ENCODE assay signal across 8 mouse cellular contexts in the genomic region with DNA sequence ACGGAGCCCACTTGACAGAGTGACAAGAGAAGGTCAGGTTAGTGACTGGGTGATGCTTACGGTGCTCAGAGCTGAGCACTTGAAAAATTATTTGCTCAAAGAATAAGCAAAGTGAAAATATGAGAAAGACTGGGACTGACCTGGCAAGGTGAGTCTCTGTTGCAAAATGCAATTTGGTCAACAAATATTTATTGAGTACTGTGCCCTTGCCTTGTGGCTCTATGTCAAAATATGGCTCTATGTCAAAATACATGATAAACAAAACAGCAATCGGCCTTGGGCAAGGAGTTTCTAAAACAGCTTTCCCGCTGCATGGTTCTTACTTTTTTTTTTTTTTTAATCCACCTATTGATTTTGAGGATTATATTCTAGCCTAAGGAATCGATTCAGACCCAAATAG. TPM values are rescaled to one million over a fixed set of nuclear protein-coding genes. Genes with fewer than 3 reads are reported as not detected.
DNase-seq lines count a peak whose midpoint lies in the region; ATAC-seq and TF ChIP-seq lines count a peak whose summit lies in the region.

No protein-coding gene starts in this region.

- no peak overlapping the region for H3K27ac ChIP-seq in kidney, postnatal 0 days
- no peak overlapping the region for H3K27ac ChIP-seq in forebrain, embryonic 12.5 days
- H3K27ac ChIP-seq in limb, embryonic 12.5 days, result no peak overlapping the region
- H3K27ac ChIP-seq in neural tube, embryonic 14.5 days (ENCODE audit: low read depth, low read length), result no peak overlapping the region

- H3K9ac ChIP-seq in kidney, postnatal 0 days (ENCODE audit: low read depth, low read length), result no peak overlapping the region
- no peak overlapping the region for H3K9ac ChIP-seq in forebrain, embryonic 12.5 days
- no peak overlapping the region for H3K9ac ChIP-seq in limb, embryonic 12.5 days (replicated peaks)
- H3K9ac ChIP-seq in neural tube, embryonic 14.5 days (replicated peaks; ENCODE audit: low read depth, low read length), result no peak overlapping the region

- 33% methylated on average over 5 of the region's 5 CpGs for WGBS in kidney, postnatal 0 days
- WGBS in forebrain, embryonic 12.5 days, result 41% methylated on average over 5 of the region's 5 CpGs
- WGBS in limb, embryonic 12.5 days, result 55% methylated on average over 5 of the region's 5 CpGs
- WGBS in neural tube, embryonic 14.5 days, result 48% methylated on average over 5 of the region's 5 CpGs

- intact Hi-C loops in left cerebral cortex, postnatal 10 days (cut with DNase I), result loop anchor here (5.0 kb wide), 2 partner anchors 92 to 107 kb away; partner anchors contain the start of gene Zfp1

- H3K4me2 ChIP-seq in kidney, postnatal 0 days (ENCODE audit: low read length), result peak overlapping the region; percentile 92
- peak overlapping the region; percentile 86 for H3K4me2 ChIP-seq in forebrain, embryonic 12.5 days
- H3K4me2 ChIP-seq in limb, embryonic 12.5 days, result peak overlapping the region; percentile 87
- H3K4me2 ChIP-seq in neural tube, embryonic 14.5 days (ENCODE audit: low read depth, low read length), result peak overlapping the region; percentile 94; the same call in 1 of the 2 replicates

- H3K27me3 ChIP-seq in kidney, postnatal 0 days (ENCODE audit: insufficient read depth, low read length), result no peaks in the 10 kb centered on the region
- no peaks in the 10 kb centered on the region for H3K27me3 ChIP-seq in forebrain, embryonic 12.5 days
- no peaks in the 10 kb centered on the region for H3K27me3 ChIP-seq in limb, embryonic 12.5 days
- no peaks in the 10 kb centered on the region for H3K27me3 ChIP-seq in neural tube, embryonic 14.5 days (ENCODE audit: control insufficient read depth, insufficient read depth, low read length)

- H3K9me3 ChIP-seq in kidney, postnatal 0 days (replicated peaks; ENCODE audit: low read length), result no peaks in the 10 kb centered on the region
- H3K9me3 ChIP-seq in forebrain, embryonic 12.5 days, result no peaks in the 10 kb centered on the region
- no peaks in the 10 kb centered on the region for H3K9me3 ChIP-seq in limb, embryonic 12.5 days
- H3K9me3 ChIP-seq in neural tube, embryonic 14.5 days (ENCODE audit: control insufficient read depth, low read length), result no peaks in the 10 kb centered on the region

- no peaks in the 10 kb centered on the region for H3K36me3 ChIP-seq in kidney, postnatal 0 days (ENCODE audit: insufficient read depth, low read length)
- H3K36me3 ChIP-seq in forebrain, embryonic 12.5 days (replicated peaks), result no peaks in the 10 kb centered on the region
- H3K36me3 ChIP-seq in limb, embryonic 12.5 days, result no peaks in the 10 kb centered on the region
- no peaks in the 10 kb centered on the region for H3K36me3 ChIP-seq in neural tube, embryonic 14.5 days (ENCODE audit: control insufficient read depth, insufficient read depth, low read length)

- TF ChIP-seq CTCF in kidney, postnatal 0 days (IDR thresholded peaks at IDR 0.05; ENCODE audit: low read depth), result no peak

- ATAC-seq in kidney, postnatal 0 days (replicated peaks; ENCODE audit: low FRiP score, low read depth), result no peak
- ATAC-seq in forebrain, embryonic 12.5 days (ENCODE audit: low FRiP score), result no peak
- no peak for ATAC-seq in limb, embryonic 12.5 days (ENCODE audit: insufficient number of reproducible peaks, insufficient read depth, low FRiP score, low TSS enrichment, low read depth)
- ATAC-seq in neural tube, embryonic 14.5 days (ENCODE audit: low read depth), result no peak

- H3K4me1 ChIP-seq in kidney, postnatal 0 days (replicated peaks; ENCODE audit: insufficient read depth, low read length), result peaks cover 6% of the 10 kb centered on the region
- peaks cover 29% of the 10 kb centered on the region for H3K4me1 ChIP-seq in forebrain, embryonic 12.5 days
- H3K4me1 ChIP-seq in limb, embryonic 12.5 days (replicated peaks), result peaks cover 26% of the 10 kb centered on the region
- H3K4me1 ChIP-seq in neural tube, embryonic 14.5 days (ENCODE audit: control insufficient read depth, insufficient read depth, low read length), result peaks cover 26% of the 10 kb centered on the region

- peak overlapping the region; percentile 95; the same call in 1 of the 2 replicates for H3K4me3 ChIP-seq in kidney, postnatal 0 days (replicated peaks; ENCODE audit: low read depth, low read length)
- peak overlapping the region; percentile 95; the same call in 1 of the 2 replicates for H3K4me3 ChIP-seq in forebrain, embryonic 12.5 days (replicated peaks)
- peak overlapping the region; percentile 100 for H3K4me3 ChIP-seq in limb, embryonic 12.5 days (replicated peaks)
- peak overlapping the region; percentile 96; the same call in 1 of the 2 replicates for H3K4me3 ChIP-seq in neural tube, embryonic 14.5 days (ENCODE audit: low read depth, low read length)

- DNase-seq in kidney, postnatal 0 days (ENCODE audit: low spot score), result no peak
- DNase-seq in kidney, postnatal 25 days, result no peak
- DNase-seq in left cerebral cortex, postnatal 10 days (ENCODE audit: extremely low spot score in 1 of 2, low spot score in 2 of 2), result no peak
- DNase-seq in adrenal gland, postnatal 25 days, result no peak
- DNase-seq in adrenal gland, adult 8-10 months, result no peak

RNA-seq across cellular contexts. Expression of gene Znrf1, which starts 0.4 kb away (rescaled TPM):
- 17.9 and 22.5 TPM in 2 replicates for polyA plus RNA-seq in kidney, postnatal 0 days (2015; fragmentation: Nextera tagmentation; extraction: Ambion mirVana)
- polyA plus RNA-seq in forebrain, embryonic 12.5 days (2016; fragmentation: Nextera tagmentation; extraction: Ambion mirVana), result 71.8 and 73.8 TPM in 2 replicates
- 69.4 and 76.7 TPM in 2 replicates for polyA plus RNA-seq in limb, embryonic 12.5 days (2016; fragmentation: Nextera tagmentation; extraction: Ambion mirVana)
- polyA plus RNA-seq in neural tube, embryonic 14.5 days (2014; fragmentation: Nextera tagmentation; extraction: Ambion mirVana), result 96.5 and 101 TPM in 2 replicates
- 100 to 1,000 TPM; 168 to 171 TPM for total RNA-seq in left cerebral cortex, postnatal 10 days (2021)
- total RNA-seq in adrenal gland, postnatal 25 days (2021), result 46.1 and 61.9 TPM in 2 replicates
- 10 to 100 TPM; 42.2 to 60.4 (median 50.2) TPM for total RNA-seq in adrenal gland, adult 8-10 months (2022)

RNA-seq across cellular contexts. Expression of gene Wdr59, which starts 13.6 kb away (rescaled TPM):
- polyA plus RNA-seq in kidney, postnatal 0 days (2015; fragmentation: Nextera tagmentation; extraction: Ambion mirVana), result 3.2 TPM in 2 replicates
- 5.7 and 5.9 TPM in 2 replicates for polyA plus RNA-seq in forebrain, embryonic 12.5 days (2016; fragmentation: Nextera tagmentation; extraction: Ambion mirVana)
- polyA plus RNA-seq in limb, embryonic 12.5 days (2016; fragmentation: Nextera tagmentation; extraction: Ambion mirVana), result 7.9 and 8.0 TPM in 2 replicates
- 7.4 and 8.5 TPM in 2 replicates for polyA plus RNA-seq in neural tube, embryonic 14.5 days (2014; fragmentation: Nextera tagmentation; extraction: Ambion mirVana)
- total RNA-seq in left cerebral cortex, postnatal 10 days (2021), result 10 to 100 TPM; 21.2 to 22.0 TPM
- 12.9 and 15.0 TPM in 2 replicates for total RNA-seq in adrenal gland, postnatal 25 days (2021)
- 10 to 100 TPM; 13.4 to 15.9 (median 14.9) TPM for total RNA-seq in adrenal gland, adult 8-10 months (2022)
